ENCODE assay signal across 31 mouse cellular contexts in the genomic region with DNA sequence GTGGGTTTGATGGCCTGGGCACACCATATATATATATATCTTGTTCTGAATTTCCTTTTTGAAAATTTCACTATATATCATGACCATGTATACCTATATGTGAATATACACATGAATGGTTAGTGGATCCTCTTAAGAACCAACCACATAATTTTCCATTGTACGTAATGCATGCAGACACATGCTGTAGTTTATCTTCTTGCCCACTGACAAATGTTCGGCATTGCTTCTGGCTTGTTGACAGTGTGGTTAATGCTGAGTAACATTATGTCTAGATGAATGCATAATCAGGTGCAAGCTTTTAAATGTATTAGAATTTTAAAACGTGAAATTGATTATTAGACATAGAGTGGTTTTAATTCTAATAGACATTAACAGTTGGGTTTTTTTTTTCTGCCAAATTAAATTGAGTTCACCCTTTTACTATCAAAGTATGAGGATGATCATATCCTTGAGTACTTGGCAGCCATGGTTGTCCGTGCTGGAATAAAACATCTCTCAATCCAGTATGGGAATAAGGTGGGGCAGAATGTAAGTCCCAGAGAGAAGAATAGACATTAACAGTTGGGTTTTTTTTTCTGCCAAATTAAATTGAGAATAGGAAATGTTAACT.
"Had no signal": no experiment of that assay in that cellular context is flagged by ENCODE, and none has a peak within 500 bp of the region (broad histone marks: within the 10 kb centered on the region; RNA-seq: fewer than 3 reads in every experiment).

No protein-coding gene starts in this region.

- H3K4me1 ChIP-seq: heart, embryonic 12.5 days; heart, embryonic 13.5 days; heart, embryonic 15.5 days; hindbrain, embryonic 10.5 days; hindbrain, embryonic 12.5 days; hindbrain, embryonic 13.5 days; hindbrain, embryonic 15.5 days; intestine, embryonic 15.5 days; kidney, embryonic 15.5 days had no signal

- H3K27ac ChIP-seq: heart, embryonic 13.5 days; heart, embryonic 15.5 days; hindbrain, embryonic 10.5 days; hindbrain, embryonic 12.5 days; hindbrain, embryonic 13.5 days; hindbrain, embryonic 14.5 days; hindbrain, embryonic 15.5 days; hindbrain, postnatal 0 days; intestine, embryonic 15.5 days; kidney, embryonic 15.5 days; kidney, postnatal 0 days; layer of hippocampus, adult 2 months; left cerebral cortex, adult 2 months had no signal

- H3K4me3 ChIP-seq: heart, embryonic 12.5 days; heart, embryonic 13.5 days; heart, embryonic 15.5 days; hindbrain, embryonic 10.5 days; hindbrain, embryonic 12.5 days; hindbrain, embryonic 13.5 days; hindbrain, embryonic 15.5 days; intestine, embryonic 15.5 days; kidney, embryonic 15.5 days; layer of hippocampus, adult 2 months; left cerebral cortex, adult 2 months had no signal

- H3K4me2 ChIP-seq: heart, embryonic 11.5 days; heart, embryonic 12.5 days; heart, embryonic 13.5 days; heart, embryonic 15.5 days; hindbrain, embryonic 12.5 days; hindbrain, embryonic 13.5 days; hindbrain, embryonic 14.5 days; hindbrain, embryonic 15.5 days; intestine, embryonic 15.5 days; kidney, embryonic 15.5 days had no signal

- H3K36me3 ChIP-seq: heart, embryonic 12.5 days; heart, embryonic 13.5 days; heart, embryonic 15.5 days; hindbrain, embryonic 10.5 days; hindbrain, embryonic 12.5 days; hindbrain, embryonic 13.5 days; hindbrain, embryonic 15.5 days; intestine, embryonic 15.5 days; kidney, embryonic 15.5 days had no signal

- DNase-seq: heart, postnatal 10 days; heart, postnatal 14 days; heart, postnatal 36 days; heart, postnatal 4 days; kidney, adult 11 months; kidney, adult 18-20 months; kidney, adult 2 months; kidney, adult 8-10 months; kidney, adult 9 months; kidney, postnatal 10 days; kidney, postnatal 14 days; kidney, postnatal 25 days; kidney, postnatal 36 days; kidney, postnatal 4 days; layer of hippocampus, adult 9-11 months; layer of hippocampus, postnatal 36 days had no signal

- H3K9me3 ChIP-seq: heart, embryonic 12.5 days; heart, embryonic 13.5 days; heart, embryonic 15.5 days; hindbrain, embryonic 10.5 days; hindbrain, embryonic 12.5 days; hindbrain, embryonic 13.5 days; hindbrain, embryonic 15.5 days; intestine, embryonic 15.5 days; kidney, embryonic 15.5 days had no signal

- H3K27me3 ChIP-seq: heart, embryonic 12.5 days; heart, embryonic 13.5 days; heart, embryonic 15.5 days; hindbrain, embryonic 12.5 days; hindbrain, embryonic 13.5 days; hindbrain, embryonic 15.5 days; intestine, embryonic 15.5 days; kidney, embryonic 15.5 days had no signal

- H3K9ac ChIP-seq: heart, embryonic 12.5 days; heart, embryonic 13.5 days; heart, embryonic 15.5 days; hindbrain, embryonic 12.5 days; hindbrain, embryonic 13.5 days; hindbrain, embryonic 14.5 days; hindbrain, embryonic 15.5 days; intestine, embryonic 15.5 days; kidney, embryonic 15.5 days had no signal
